Mouse (Mus musculus) midbrain, embryonic 11.5 days (tissue): ENCODE measurements at regions not wholly inside any gene's neighbourhood (a gene's known extent, or its start where the extent isn't known, plus 50 kb on each side); places are given as distances from the start of the nearest gene placed in this dataset.
A peak's percentile ranks its signal among the peaks of the same experiment; 100 is the strongest.

Experiments
- ATAC-seq: fragments of 200-750 bp; cut with Nextera tagmentation; 2 replicates; pipeline ENCODE4 v1.8.0; 2017; ENCODE audit warnings: moderate TSS enrichment, moderate library complexity; ENCODE audit not compliant: low FRiP score
- DNase-seq: peaks from one replicate; pipeline ENCODE4 v3.0.0; 2015; ENCODE audit warnings: low spot score; ENCODE audit errors: missing footprints
- H3K27ac ChIP-seq: fragments of 300-500 bp; sonication (generic); 2 replicates; pipeline ENCODE4 v1.5.1; 2014; ENCODE audit warnings: low read depth, low read length
- H3K27me3 ChIP-seq: fragments of 300-500 bp; sonication (generic); 2 replicates; pipeline ENCODE4 v1.6.1; 2014; ENCODE audit warnings: mild to moderate bottlenecking, low read length, moderate library complexity, mixed read lengths; ENCODE audit not compliant: control insufficient read depth, insufficient read depth
- H3K36me3 ChIP-seq: fragments of 300-500 bp; sonication (generic); 2 replicates; pipeline ENCODE4 v1.6.1; 2014; ENCODE audit warnings: mild to moderate bottlenecking, low read length, moderate library complexity, mixed read lengths; ENCODE audit not compliant: control insufficient read depth, insufficient read depth
- H3K4me1 ChIP-seq: fragments of 300-500 bp; sonication (generic); 2 replicates; pipeline ENCODE4 v1.6.1; 2014; ENCODE audit warnings: low read length; ENCODE audit not compliant: control insufficient read depth, insufficient read depth
- H3K4me2 ChIP-seq: fragments of 300-500 bp; sonication (generic); 2 replicates; pipeline ENCODE4 v1.6.1; 2014; ENCODE audit warnings: mild to moderate bottlenecking, moderate library complexity
- H3K4me3 ChIP-seq: fragments of 300-500 bp; sonication (generic); 2 replicates; pipeline ENCODE4 v1.5.1; 2014; ENCODE audit warnings: low read depth, low read length
- H3K9ac ChIP-seq: fragments of 300-500 bp; sonication (generic); 2 replicates; pipeline ENCODE4 v1.6.1; 2014; ENCODE audit warnings: low read length
- H3K9me3 ChIP-seq: fragments of 300-500 bp; sonication (generic); 2 replicates; pipeline ENCODE4 v1.6.1; 2016; ENCODE audit warnings: low read length; ENCODE audit not compliant: control insufficient read depth
- WGBS: fragments of 180-500 bp; shearing (Covaris S2); extraction: QIAGEN DNeasy Blood & Tissue Kit; methylation state at CpG from one replicate; pipeline ENCODE4 v1.1.7; 2014; 5-methylcytosine and 5-hydroxymethylcytosine counted together

DNA sequence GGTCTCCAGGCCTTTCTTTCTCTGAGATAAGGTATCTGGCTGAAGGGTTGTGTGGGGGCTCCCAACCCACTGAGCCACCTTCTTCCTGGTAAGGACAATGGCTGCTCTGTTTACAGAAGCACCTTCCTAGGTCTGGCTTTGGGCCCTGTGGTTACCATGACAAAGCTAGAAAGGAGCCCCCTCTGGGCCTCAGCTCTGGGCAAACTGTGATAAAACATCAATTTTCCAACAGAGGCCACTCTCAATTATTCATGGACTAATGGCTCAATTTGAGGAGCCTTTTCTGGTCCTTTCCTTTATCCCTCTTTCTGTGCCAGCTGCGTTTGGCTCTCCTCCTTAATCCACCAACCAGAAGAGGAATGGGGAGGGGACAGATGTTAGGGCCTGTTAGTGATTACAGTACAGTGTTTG is 97.3 kb upstream of the Atp1a1 start:
- DNase-seq (peak; percentile 84), ATAC-seq (no peak)
- Histone ChIP-seq H3K27ac (no peak overlapping the region), H3K9ac (no peak overlapping the region), H3K36me3 (no peaks in the 10 kb centered on the region), H3K27me3 (no peaks in the 10 kb centered on the region), H3K4me2 (no peak overlapping the region), H3K4me3 (no peak overlapping the region), H3K9me3 (0 out of 2 replicates have a peak, but pooled peaks cover 2% of the 10 kb centered on the region), H3K4me1 (peaks cover 3% of the 10 kb centered on the region)
- WGBS = 15% methylated on average over 1 of the region's 1 CpGs

DNA sequence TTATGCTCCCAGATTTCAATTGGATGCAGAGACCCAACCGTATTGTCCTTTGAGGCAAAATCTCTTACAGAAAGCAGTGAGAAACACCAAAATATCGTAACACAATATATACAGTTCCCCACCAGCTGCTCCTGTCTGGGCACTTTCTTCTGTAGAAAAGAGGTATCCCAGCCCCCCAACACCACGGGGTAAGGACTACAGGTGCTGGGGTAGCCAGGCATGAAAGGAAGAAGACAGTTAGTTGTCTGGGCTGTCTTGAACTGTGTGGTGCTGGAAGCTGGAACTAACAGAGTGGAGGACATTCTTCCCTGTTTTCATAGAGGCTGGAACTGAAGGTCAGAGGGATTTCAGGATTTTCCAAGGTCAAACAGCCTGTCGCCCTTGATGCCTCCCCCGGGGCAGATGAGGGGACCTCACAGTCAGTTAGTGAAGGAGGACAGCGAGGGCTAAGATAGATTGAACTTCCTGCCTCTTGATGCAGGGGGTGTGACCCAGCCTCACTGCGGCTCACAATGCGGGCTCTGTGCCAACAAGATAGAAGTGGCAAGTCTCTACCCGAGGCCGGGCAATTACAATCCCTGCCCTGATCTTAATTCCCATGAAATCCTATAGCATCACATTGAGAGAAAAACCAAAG is 96.6 kb upstream of the Atp1a1 start:
- no peaks in the 10 kb centered on the region for H3K36me3 ChIP-seq
- H3K9me3 ChIP-seq = 0 out of 2 replicates have a peak, but pooled peaks cover 3% of the 10 kb centered on the region
- H3K4me2 ChIP-seq = no peak overlapping the region
- no peak overlapping the region for H3K4me3 ChIP-seq
- peaks cover 3% of the 10 kb centered on the region for H3K4me1 ChIP-seq
- H3K27ac ChIP-seq = no peak overlapping the region
- H3K9ac ChIP-seq = no peak overlapping the region
- H3K27me3 ChIP-seq = no peaks in the 10 kb centered on the region
- 78% methylated on average over 10 of the region's 10 CpGs for WGBS
- ATAC-seq (no peak), DNase-seq (peak; percentile 67)

DNA sequence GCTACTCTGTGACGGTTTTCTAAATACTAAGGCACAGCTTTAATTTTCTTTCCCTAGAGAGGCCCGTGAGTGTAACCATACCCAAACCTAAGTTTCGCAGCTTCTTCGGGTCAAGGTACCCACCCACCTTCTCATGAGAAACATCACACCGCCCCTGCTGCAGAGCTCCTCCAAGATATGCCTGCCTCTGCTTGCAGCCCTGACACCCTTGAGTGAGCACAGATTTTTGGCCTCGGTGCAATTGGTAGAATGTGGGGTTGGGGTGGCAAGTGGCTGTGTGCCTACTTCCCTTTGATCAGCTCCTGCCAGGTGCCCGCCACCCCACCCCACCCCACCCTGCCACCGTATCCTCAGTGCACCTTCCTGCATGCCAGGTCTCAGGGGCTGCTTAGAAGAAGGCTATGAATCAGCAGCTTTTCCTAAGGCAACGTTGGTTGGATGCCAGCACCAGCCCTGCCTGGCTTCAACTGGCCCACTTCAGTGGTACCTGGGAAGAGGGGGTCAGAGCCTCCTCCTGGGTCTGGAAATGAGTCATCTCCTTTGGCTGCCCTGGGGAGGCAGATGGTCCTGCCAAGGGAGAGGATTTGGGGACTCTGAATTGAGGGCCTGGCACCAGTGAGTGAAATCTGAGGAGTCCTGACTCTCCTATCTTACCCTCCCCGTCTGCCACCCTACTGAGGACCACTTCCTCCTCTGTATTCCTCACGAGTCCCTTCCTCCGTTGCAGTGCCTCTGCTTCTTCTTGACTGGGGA is 95.6 kb upstream of the Atp1a1 start:
- no peak overlapping the region for H3K9ac ChIP-seq
- no peaks in the 10 kb centered on the region for H3K27me3 ChIP-seq
- H3K36me3 ChIP-seq = no peaks in the 10 kb centered on the region
- no peak for ATAC-seq
- H3K4me3 ChIP-seq = no peak overlapping the region
- peak; percentile 10 for DNase-seq
- H3K9me3 ChIP-seq = 0 out of 2 replicates have a peak, but pooled peaks cover 3% of the 10 kb centered on the region
- H3K4me2 ChIP-seq = no peak overlapping the region
- peaks cover 3% of the 10 kb centered on the region for H3K4me1 ChIP-seq
- H3K27ac ChIP-seq = no peak overlapping the region
- WGBS = 84% methylated on average over 12 of the region's 12 CpGs

DNA sequence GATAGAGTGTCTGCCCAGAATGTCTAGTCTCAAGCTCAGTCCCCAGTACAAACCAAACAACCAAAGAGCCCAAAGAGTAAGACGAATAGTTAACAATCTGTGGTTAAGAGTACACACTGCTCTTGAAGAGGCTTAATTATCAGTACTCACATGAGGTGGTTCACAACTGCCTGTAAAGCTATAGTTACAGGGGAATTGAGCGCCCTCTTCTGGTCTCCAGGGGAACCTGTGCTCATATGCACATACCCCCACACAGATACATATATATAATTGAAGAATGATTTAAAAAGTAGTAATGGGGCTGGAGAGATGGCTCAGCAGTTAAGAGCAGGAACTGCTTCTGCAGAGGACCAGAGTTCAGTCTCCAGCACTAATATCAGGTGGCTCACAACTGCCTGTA is 92.3 kb upstream of the Atp1a1 start:
- Histone ChIP-seq H3K36me3 (no peaks in the 10 kb centered on the region), H3K4me2 (no peak overlapping the region), H3K27me3 (no peaks in the 10 kb centered on the region), H3K4me3 (no peak overlapping the region), H3K27ac (no peak overlapping the region), H3K4me1 (peaks cover 3% of the 10 kb centered on the region), H3K9ac (no peak overlapping the region), H3K9me3 (0 out of 2 replicates have a peak, but pooled peaks cover 3% of the 10 kb centered on the region)
- no peak for ATAC-seq
- 91% methylated on average over 2 of the region's 2 CpGs for WGBS
- DNase-seq = no peak

DNA sequence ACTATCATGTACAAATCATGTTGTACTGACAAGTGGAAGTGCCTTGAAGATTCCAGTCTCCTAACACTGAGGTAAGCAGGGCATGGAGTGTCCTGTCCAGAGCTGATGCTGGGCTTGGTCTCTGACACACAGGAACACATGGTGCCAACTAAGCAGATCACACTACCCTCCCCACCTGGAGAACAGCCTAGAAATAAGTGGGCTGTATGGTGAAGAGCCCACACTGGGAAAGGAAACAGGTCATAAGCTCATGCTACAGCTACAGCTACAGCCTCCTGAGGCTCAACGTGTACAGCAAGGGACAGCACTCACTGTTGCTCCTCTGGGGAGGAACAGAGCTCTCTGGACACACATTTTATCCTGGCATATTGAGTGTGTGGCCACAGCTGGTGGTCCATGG is 89.8 kb upstream of the Atp1a1 start:
- 76% methylated on average over 1 of the region's 1 CpGs for WGBS
- ATAC-seq (no peak), DNase-seq (no peak)

DNA sequence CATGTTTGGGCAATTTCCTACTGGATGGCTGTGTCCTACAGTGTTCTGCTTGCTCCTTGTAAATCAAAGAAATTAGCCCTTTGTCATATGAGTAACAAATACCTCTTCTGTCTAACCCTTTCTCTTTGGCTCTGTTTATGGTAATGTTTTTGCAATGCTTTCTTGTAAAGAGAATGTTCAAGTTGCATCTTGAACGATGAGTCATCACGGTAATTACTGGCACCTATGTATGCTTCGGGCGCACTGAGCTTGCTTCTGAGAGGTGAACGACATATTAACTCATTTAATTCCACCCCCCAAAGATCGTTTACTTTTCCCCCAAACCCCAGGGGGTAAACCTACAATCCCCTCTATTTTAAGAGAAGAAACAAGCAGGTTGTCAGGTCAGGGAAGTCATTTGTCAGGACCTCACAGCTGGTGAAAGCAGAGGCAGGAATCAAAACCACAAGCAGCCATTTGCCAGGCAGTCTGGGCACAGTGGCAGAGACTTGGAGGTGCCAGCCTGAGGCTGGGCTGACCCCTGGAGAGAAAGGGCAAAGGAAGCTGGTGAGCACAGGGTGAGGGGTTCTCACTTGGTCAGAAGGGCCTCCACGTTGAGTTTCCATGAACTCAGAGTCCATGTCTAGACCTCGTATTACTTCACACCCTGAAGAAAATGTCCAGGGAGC is 87.6 kb upstream of the Atp1a1 start:
- Histone ChIP-seq H3K9me3 (0 out of 2 replicates have a peak, but pooled peaks cover 3% of the 10 kb centered on the region), H3K27ac (no peak overlapping the region), H3K27me3 (no peaks in the 10 kb centered on the region), H3K4me3 (no peak overlapping the region), H3K4me2 (no peak overlapping the region), H3K36me3 (no peaks in the 10 kb centered on the region), H3K4me1 (no peaks in the 10 kb centered on the region), H3K9ac (no peak overlapping the region)
- WGBS = 85% methylated on average over 8 of the region's 8 CpGs
- DNase-seq (no peak), ATAC-seq (no peak)

More for the DNA sequence above, 89.8 kb upstream of the Atp1a1 start:
- Histone ChIP-seq H3K4me1 (no peaks in the 10 kb centered on the region), H3K27me3 (no peaks in the 10 kb centered on the region), H3K9me3 (0 out of 2 replicates have a peak, but pooled peaks cover 3% of the 10 kb centered on the region), H3K4me2 (no peak overlapping the region), H3K4me3 (no peak overlapping the region), H3K27ac (no peak overlapping the region), H3K9ac (no peak overlapping the region), H3K36me3 (no peaks in the 10 kb centered on the region)

- no peak for ATAC-seq
- H3K27ac ChIP-seq = no peak overlapping the region
Observed at GRCm38 (mm10) chr3:101690779-101691178, 86.3 kb upstream of the Atp1a1 start.

GRCm38 (mm10) chr3:101690222-101690621 is 85.7 kb upstream of the Atp1a1 start:
- Histone ChIP-seq H3K9me3 (no peaks in the 10 kb centered on the region), H3K4me2 (no peak overlapping the region), H3K27ac (no peak overlapping the region), H3K27me3 (no peaks in the 10 kb centered on the region), H3K4me3 (no peak overlapping the region), H3K9ac (no peak overlapping the region), H3K36me3 (no peaks in the 10 kb centered on the region), H3K4me1 (no peaks in the 10 kb centered on the region)
- ATAC-seq (no peak), DNase-seq (no peak)
- WGBS = 86% methylated on average over 6 of the region's 6 CpGs

More at GRCm38 (mm10) chr3:101690779-101691178, 86.3 kb upstream of the Atp1a1 start:
- Histone ChIP-seq H3K4me2 (no peak overlapping the region), H3K9ac (no peak overlapping the region), H3K4me1 (no peaks in the 10 kb centered on the region), H3K9me3 (no peaks in the 10 kb centered on the region), H3K36me3 (no peaks in the 10 kb centered on the region), H3K27me3 (no peaks in the 10 kb centered on the region), H3K4me3 (no peak overlapping the region)
- WGBS = 71% methylated on average over 2 of the region's 2 CpGs
- no peak for DNase-seq

DNA sequence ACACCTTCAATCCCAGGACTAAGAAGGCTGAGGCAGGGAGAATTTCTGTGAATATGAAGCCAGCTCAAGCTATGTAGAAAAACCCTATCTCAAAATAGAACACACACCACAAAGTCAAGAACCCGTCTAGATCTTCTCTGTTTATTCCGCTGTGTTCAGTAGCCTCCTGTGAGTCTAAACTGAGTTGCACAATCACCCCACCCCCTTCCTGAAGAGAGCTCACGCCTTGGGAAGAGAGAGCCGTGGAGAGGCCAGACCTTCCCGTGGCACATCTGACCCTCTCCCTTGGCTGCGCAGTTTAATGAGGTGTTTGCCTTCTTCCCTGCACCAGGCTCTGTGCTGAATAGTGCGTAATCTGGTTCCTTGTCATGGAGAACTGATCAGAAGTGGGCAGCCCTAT is 80.7 kb upstream of the Atp1a1 start:
- no peaks in the 10 kb centered on the region for H3K27me3 ChIP-seq
- H3K36me3 ChIP-seq = no peaks in the 10 kb centered on the region
- no peak for ATAC-seq
- no peak overlapping the region for H3K4me3 ChIP-seq
- H3K4me2 ChIP-seq = no peak overlapping the region
- no peaks in the 10 kb centered on the region for H3K4me1 ChIP-seq
- 75% methylated on average over 7 of the region's 7 CpGs for WGBS
- no peaks in the 10 kb centered on the region for H3K9me3 ChIP-seq
- no peak overlapping the region for H3K9ac ChIP-seq
- H3K27ac ChIP-seq = no peak overlapping the region
- peak; percentile 70 for DNase-seq
